Mouse (Mus musculus): ENCODE measurements around the gene Ppp2r5d. TPM values are rescaled to one million over a fixed set of nuclear protein-coding genes. Genes with fewer than 3 reads are reported as not detected.
A peak's percentile ranks its signal among the peaks of the same experiment; 100 is the strongest.

Gene Ppp2r5d
- polyA plus RNA-seq, 1 experiment from 2014 or later, result 87.8 TPM

DNA sequence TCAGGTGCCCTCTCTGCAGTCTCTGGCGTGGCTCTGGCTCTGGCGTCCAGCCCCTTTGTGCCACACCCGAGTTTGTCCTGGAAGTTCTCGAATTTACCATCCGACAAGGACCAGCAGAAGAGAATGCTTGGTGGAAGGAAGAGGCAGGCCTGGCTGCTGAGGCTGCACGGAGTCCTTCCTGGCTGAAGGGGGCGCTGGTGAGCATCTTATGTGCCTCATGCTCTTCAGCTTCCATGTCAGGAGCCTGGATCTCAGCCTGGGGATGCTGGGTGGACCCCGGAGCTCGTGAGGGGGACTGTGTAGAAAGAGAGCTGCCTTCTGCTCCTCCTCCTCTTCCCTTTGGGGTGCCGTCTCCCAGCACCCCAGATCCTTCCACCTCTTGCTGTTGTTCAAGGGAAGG, 31.2 kb upstream of the Ppp2r5d start:
- ATAC-seq, result no peak
- no peaks in the 10 kb centered on the region for H3K27me3 ChIP-seq
- POLR2A ChIA-PET, result interaction anchor here (1.4 kb wide), 1 partner anchor 38 kb away, joined by 3 read pairs; no protein-coding TSS in a partner anchor
- CTCF ChIA-PET, result interaction anchor here (0.8 kb wide), 1 partner anchor 38 kb away, joined by 4 read pairs; no protein-coding TSS in a partner anchor
- peak; percentile 71 for TF ChIP-seq CTCF (IDR thresholded peaks at IDR 0.05)
- in situ Hi-C loops (cut with MboI; ENCODE audit: low pct_unique_long_range_greater_than_20kb), result no loop called here
- no peak for DNase-seq (ENCODE audit: low read depth, low spot score)

DNA sequence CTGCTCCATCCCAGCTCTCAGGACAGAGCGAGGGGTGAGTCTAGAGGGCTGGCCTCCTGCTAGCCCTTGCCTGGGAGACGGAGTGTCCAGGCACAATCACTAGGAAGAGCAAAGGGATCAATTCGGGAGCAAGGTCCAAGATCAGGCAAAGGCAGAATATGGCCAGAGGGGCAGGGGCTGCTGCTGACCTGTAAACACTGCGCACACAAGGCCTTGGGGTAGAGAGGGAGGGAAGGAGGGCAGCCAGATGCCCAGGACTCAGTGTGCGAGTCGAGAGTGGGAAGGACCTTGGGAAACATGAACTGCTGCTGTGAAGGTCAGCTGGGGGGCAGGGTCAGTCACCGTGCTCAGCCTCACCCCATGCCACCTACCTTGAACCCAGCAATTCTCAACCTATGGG, 30.4 kb upstream of the Ppp2r5d start:
- TF ChIP-seq CTCF (IDR thresholded peaks at IDR 0.05), result no peak
- no peak for ATAC-seq

DNA sequence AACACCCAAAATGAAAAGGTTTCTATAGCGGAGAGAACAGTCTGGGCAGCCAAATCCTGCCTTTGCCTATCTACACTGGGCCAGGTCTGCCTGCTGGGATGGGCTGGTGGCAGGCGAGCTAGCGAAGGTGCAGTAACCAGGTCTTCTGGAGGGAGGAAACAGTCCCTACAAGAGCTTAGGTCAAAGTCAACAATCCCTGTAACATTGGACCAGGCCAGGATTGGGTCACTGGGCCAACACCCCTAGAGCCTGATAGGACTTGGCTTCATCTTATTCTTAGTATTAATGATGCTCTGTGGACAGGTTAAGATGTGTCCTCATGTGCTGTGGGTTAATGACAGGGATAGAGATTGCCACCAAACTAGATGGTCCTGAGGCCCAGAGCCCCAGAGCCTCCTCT, 29.1 kb upstream of the Ppp2r5d start:
- POLR2A ChIA-PET, result interaction anchor here (0.7 to 0.9 kb wide), 2 partner anchors 30 to 40 kb away, joined by 4 to 8 read pairs; partner anchors contain the start of gene Ppp2r5d
- TF ChIP-seq CTCF (IDR thresholded peaks at IDR 0.05), result no peak

More for the DNA sequence above, 30.4 kb upstream of the Ppp2r5d start:
- POLR2A ChIA-PET, result no interaction called here
- in situ Hi-C loops (cut with MboI; ENCODE audit: low pct_unique_long_range_greater_than_20kb), result no loop called here
- CTCF ChIA-PET, result interaction anchor here (0.7 kb wide), 1 partner anchor 12 kb away, joined by 4 read pairs; no protein-coding TSS in a partner anchor
- DNase-seq (ENCODE audit: low read depth, low spot score), result no peak
- H3K27me3 ChIP-seq, result no peaks in the 10 kb centered on the region

DNA sequence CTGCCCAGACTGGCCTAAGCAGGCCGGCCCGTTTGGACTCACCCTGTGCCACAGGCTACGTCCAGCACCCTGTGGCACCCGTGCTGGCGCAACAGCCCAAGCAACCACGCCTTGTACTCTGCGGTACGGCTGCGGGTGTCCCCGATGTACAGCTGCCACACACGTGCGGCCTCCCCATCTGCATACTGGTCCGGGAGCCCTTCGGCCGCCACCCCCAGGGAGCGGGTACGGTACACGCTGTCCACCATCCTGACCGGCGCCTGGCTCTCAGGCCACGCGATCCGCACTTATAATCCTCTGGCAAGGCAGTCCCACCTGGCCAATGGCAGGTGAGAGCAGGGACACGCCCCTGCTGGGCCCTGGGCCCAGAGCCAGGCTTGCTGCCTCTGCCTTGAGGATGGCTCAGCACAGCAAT, 24.0 kb upstream of the Ppp2r5d start, which contains the start of gene Gnmt:
Gene Gnmt, minus strand, starts transcription at position 265 of the 415 bp plus-strand sequence.
- TF ChIP-seq CTCF (IDR thresholded peaks at IDR 0.05), result no peak
- in situ Hi-C loops (cut with MboI; ENCODE audit: low pct_unique_long_range_greater_than_20kb), result no loop called here
- no peaks in the 10 kb centered on the region for H3K27me3 ChIP-seq
- ChIA-PET CTCF (no interaction called here), POLR2A (no interaction called here)
- DNase-seq (ENCODE audit: low read depth, low spot score) (no peak), ATAC-seq (peak; percentile 27)

More for the DNA sequence above, 29.1 kb upstream of the Ppp2r5d start:
- DNase-seq (ENCODE audit: low read depth, low spot score) (no peak), ATAC-seq (no peak)
- in situ Hi-C loops (cut with MboI; ENCODE audit: low pct_unique_long_range_greater_than_20kb), result no loop called here
- no peaks in the 10 kb centered on the region for H3K27me3 ChIP-seq
- CTCF ChIA-PET, result interaction anchor here (0.7 kb wide), 1 partner anchor 12 kb away, joined by 3 read pairs; no protein-coding TSS in a partner anchor

DNA sequence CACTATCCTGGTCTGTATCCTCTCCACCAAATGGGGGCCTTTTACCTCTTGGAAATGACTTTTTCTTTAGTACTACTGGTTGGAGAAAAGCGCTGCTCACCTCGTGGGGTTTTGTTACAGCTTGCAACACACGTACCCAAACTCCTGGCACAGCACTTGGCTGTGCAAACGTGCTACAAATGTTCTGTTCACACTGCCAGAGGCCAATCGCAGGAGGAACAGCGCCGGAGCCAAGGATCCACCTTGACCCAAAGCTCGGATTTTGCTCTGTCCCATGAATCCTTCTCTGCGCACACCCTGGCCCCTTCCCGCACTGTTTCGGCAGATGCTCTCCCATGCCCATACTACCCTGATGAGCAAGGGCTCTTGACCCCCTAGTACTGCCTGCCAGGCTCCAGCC, 23.6 kb upstream of the Ppp2r5d start:
- in situ Hi-C loops (cut with MboI; ENCODE audit: low pct_unique_long_range_greater_than_20kb), result no loop called here
- no peak for TF ChIP-seq CTCF (IDR thresholded peaks at IDR 0.05)
- no peak for ATAC-seq
- CTCF ChIA-PET, result no interaction called here
- no peak for DNase-seq (ENCODE audit: low read depth, low spot score)
- H3K27me3 ChIP-seq, result no peaks in the 10 kb centered on the region
- POLR2A ChIA-PET, result no interaction called here

DNA sequence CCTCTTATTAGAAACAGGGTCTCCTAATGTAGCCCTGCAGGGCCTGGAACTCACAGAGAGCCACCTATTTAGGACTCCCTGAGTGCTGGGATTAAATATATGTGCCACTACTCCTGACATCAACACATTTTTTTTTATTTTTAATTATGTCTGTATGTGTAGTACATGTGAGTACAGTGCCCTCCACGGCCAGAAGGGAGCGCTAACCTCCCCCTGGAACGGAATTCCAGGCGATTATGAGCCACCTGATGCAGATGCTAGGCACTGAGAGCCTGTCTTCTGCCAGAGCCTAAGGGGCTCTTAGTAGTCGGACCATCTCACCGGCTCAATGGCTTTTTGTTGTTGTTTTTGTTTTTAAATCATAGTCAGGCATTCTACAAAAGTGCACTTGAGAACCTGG, 23.1 kb upstream of the Ppp2r5d start:
- CTCF ChIA-PET, result no interaction called here
- POLR2A ChIA-PET, result interaction anchor here (0.7 kb wide), 1 partner anchor 13 kb away, joined by 4 read pairs; no protein-coding TSS in a partner anchor
- DNase-seq (ENCODE audit: low read depth, low spot score) (no peak), ATAC-seq (no peak)
- H3K27me3 ChIP-seq, result no peaks in the 10 kb centered on the region
- in situ Hi-C loops (cut with MboI; ENCODE audit: low pct_unique_long_range_greater_than_20kb), result no loop called here
- no peak for TF ChIP-seq CTCF (IDR thresholded peaks at IDR 0.05)

DNA sequence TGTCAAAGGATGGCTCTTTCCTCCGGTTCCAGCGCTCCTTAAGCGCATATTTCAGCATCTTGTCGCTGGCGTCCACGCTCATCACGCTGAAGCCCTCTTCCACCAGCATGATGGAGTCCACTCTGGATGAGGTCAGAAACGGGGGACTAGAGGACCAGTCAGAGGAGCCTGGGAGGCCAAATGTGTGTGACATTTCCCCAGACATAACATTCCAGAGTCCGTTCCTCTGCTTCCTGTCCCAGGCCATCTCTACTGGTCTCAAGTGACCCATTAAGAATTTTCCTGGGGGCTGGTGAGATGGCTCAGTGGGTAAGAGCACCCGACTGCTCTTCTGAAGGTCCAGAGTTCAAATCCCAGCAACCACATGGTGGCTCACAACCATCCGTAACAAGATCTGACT, 22.4 kb upstream of the Ppp2r5d start:
- ChIA-PET POLR2A (interaction anchor here (1.0 kb wide), 2 partner anchors 12 to 30 kb away, joined by 3 read pairs; no protein-coding TSS in a partner anchor), CTCF (no interaction called here)
- in situ Hi-C loops (cut with MboI; ENCODE audit: low pct_unique_long_range_greater_than_20kb), result no loop called here
- DNase-seq (ENCODE audit: low read depth, low spot score) (no peak), ATAC-seq (no peak)
- no peaks in the 10 kb centered on the region for H3K27me3 ChIP-seq
- no peak for TF ChIP-seq CTCF (IDR thresholded peaks at IDR 0.05)

DNA sequence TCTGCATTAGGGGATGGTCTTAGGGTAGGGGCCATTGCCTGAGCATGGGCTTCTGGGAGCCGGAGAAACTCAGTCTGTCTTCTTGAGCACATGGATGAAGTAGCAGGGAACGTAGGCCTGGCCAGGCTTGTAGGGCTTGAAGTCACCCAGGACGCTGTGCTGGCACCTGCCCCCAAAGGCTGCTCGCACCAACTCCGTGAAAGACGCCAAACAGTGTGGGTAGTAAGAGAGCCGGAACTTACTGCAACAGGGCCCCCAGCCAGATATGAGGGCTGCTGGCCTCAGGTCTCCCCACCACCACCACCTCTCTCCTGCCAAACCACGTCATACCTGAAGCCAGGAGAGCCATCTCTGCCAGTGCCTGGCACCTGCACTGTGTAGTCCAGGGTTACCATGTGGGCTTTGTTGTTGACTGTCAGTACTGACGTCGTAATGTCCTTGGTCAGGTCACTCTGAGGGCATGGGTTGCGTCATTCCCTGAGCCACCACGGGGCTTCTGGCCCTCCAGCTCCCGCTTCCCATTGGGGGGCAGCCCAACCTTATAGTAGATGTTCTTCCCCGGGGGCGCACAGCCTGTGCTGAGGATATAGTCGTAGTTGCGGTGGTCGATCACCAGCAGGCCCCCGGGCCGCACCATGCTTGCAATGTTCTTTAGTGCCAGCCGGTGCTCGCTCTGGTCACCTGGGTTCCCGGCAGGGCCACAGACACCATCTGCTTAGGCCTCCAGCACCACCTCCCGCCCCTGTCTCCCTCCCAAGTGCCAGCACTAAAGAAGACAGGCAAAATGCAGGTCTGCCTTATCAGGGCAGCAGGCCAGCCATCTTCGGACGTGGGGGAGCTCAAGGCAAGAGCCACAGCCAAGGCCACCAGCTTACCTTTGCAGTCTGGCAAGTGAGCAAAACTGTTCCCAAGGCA, 21.1 kb upstream of the Ppp2r5d start:
- ChIA-PET POLR2A (interaction anchor here (1.0 kb wide), 2 partner anchors 11 to 28 kb away, joined by 3 read pairs; no protein-coding TSS in a partner anchor), CTCF (interaction anchor here (2.7 kb wide), 1 partner anchor 10 kb away, joined by 21 read pairs; no protein-coding TSS in a partner anchor)
- no peak for TF ChIP-seq CTCF (IDR thresholded peaks at IDR 0.05)
- in situ Hi-C loops (cut with MboI; ENCODE audit: low pct_unique_long_range_greater_than_20kb), result no loop called here
- H3K27me3 ChIP-seq, result no peaks in the 10 kb centered on the region
- DNase-seq (ENCODE audit: low read depth, low spot score) (no peak), ATAC-seq (no peak)

DNA sequence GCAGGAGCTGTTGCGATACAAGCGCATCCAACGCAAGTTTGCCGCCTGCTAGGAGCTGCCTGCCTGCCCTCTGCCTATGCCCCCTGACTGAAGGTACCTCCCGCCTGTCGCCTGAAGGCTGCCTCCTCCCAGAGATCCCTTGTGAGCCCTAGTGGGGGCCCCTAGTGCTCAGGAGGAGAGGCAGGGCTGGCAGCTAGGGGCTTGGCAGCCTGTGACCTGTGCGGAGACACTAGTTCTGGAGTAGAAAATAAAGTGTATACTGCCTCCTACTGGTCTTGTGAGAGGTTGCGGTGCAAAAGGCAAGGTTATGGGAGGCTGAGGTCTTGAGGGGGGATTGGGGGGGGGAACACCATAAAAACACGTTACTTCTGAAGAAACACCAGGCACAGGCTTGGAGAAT, 20.4 kb upstream of the Ppp2r5d start:
- DNase-seq (ENCODE audit: low read depth, low spot score) (no peak), ATAC-seq (no peak)
- ChIA-PET POLR2A (no interaction called here), CTCF (interaction anchor here (2.7 kb wide), 1 partner anchor 10 kb away, joined by 21 read pairs; no protein-coding TSS in a partner anchor)
- TF ChIP-seq CTCF (IDR thresholded peaks at IDR 0.05), result no peak
- in situ Hi-C loops (cut with MboI; ENCODE audit: low pct_unique_long_range_greater_than_20kb), result no loop called here
- no peaks in the 10 kb centered on the region for H3K27me3 ChIP-seq

DNA sequence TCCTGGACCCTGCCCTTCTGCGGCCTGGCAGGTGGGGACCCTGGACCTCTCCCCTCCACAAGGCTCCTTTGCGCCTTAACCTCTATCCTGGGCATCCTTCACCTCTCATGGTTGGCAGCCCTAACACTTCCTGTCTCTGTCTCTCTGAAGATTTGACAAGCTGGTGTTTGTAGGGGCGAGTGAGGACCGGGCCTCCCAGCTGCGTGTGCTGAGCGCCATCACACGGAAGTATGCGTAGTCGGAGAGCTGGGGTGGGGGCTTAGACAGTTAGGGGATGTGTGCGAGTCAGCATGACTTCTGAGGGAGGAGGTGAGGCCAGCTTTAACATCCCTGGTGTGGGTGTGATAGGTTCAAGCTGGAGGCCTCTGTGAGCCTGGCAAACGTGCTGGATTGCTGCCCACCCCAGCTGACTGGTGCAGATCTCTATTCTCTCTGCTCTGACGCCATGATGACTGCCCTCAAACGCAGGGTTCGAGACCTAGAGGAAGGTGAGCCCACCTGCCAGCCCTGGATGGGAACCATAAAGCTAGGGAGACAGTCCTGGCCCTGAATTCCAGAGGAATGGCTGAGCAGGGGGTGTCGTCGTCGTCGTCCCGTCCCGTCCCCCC, 19.7 kb upstream of the Ppp2r5d start:
- in situ Hi-C loops (cut with MboI; ENCODE audit: low pct_unique_long_range_greater_than_20kb), result no loop called here
- CTCF ChIA-PET, result interaction anchor here (2.7 kb wide), 1 partner anchor 9 kb away, joined by 21 read pairs; no protein-coding TSS in a partner anchor
- ATAC-seq, result no peak
- no peak for DNase-seq (ENCODE audit: low read depth, low spot score)
- no peak for TF ChIP-seq CTCF (IDR thresholded peaks at IDR 0.05)
- POLR2A ChIA-PET, result interaction anchor here (0.7 kb wide), 1 partner anchor 11 kb away, joined by 3 read pairs; no protein-coding TSS in a partner anchor
- H3K27me3 ChIP-seq, result no peaks in the 10 kb centered on the region

Measured in Patski (cell line).